Mouse (Mus musculus) liver, adult 2 months (tissue): Measurements from ENCODE around the gene Nup160. TPM values are rescaled to one million over a fixed set of nuclear protein-coding genes. Genes with fewer than 3 reads are reported as not detected.

Experiments used
- DNase-seq: peaks from one replicate; pipeline ENCODE4 v3.0.0-alpha.2; 2011; ENCODE audit warnings: low read depth, low spot score; ENCODE audit errors: extremely low read depth
- H3K27ac ChIP-seq: fragments of 200-500 bp; replicated peaks from 2 replicates; pipeline ENCODE4 v1.5.1; 2012; ENCODE audit warnings: low read depth, mild to moderate bottlenecking, control low read depth, inconsistent platforms, low read length; ENCODE audit not compliant: insufficient read depth
- H3K27me3 ChIP-seq: fragments of 200-500 bp; 2 replicates; pipeline ENCODE4 v1.6.1; 2012; ENCODE audit warnings: mild to moderate bottlenecking, moderate library complexity, low read length, inconsistent platforms; ENCODE audit not compliant: control insufficient read depth, insufficient read depth
- H3K36me3 ChIP-seq: fragments of 200-500 bp; 2 replicates; pipeline ENCODE4 v1.6.1; 2012; ENCODE audit warnings: low read length, inconsistent platforms; ENCODE audit not compliant: control insufficient read depth, insufficient read depth
- H3K4me1 ChIP-seq: fragments of 200-500 bp; 2 replicates; pipeline ENCODE4 v1.6.1; 2011; ENCODE audit warnings: low read length; ENCODE audit not compliant: control insufficient read depth, insufficient read depth
- H3K4me3 ChIP-seq: fragments of 200-500 bp; 2 replicates; pipeline ENCODE4 v1.5.1; 2011; ENCODE audit warnings: low read depth, mild to moderate bottlenecking, control low read depth, low read length, moderate library complexity; ENCODE audit not compliant: insufficient read depth
- H3K79me2 ChIP-seq: fragments of 200-500 bp; 2 replicates; pipeline ENCODE4 v1.6.1; 2012; ENCODE audit warnings: inconsistent platforms, mild to moderate bottlenecking, low read length, moderate library complexity; ENCODE audit not compliant: control insufficient read depth, insufficient read depth
- H3K9ac ChIP-seq: fragments of 200-500 bp; 2 replicates; pipeline ENCODE4 v1.6.1; 2012; ENCODE audit warnings: low read depth, mild to moderate bottlenecking, control low read depth, inconsistent platforms, low read length
- CTCF ChIP-seq: fragments of 200-500 bp; IDR thresholded peaks from 2 replicates; pipeline ENCODE4 v1.5.1; 2011; ENCODE audit warnings: low read depth, low read length, control low read depth
- POLR2A ChIP-seq: fragments of 200-500 bp; IDR thresholded peaks from 2 replicates; pipeline ENCODE4 v1.6.1; 2011; ENCODE audit warnings: low read length, control low read depth; ENCODE audit not compliant: insufficient read depth; ENCODE audit errors: extremely low read depth
- WGBS: fragments of 180-500 bp; shearing (Covaris S2); methylation state at CpG from one replicate; pipeline ENCODE4 v1.1.7; 2018; 5-methylcytosine and 5-hydroxymethylcytosine counted together
- polyA plus RNA-seq: library from polyadenylated mRNA; depleted of rRNA; stranded (reverse); fragments of >200 nt; gene quantifications from 2 replicates; pipeline ENCODE4 v1.2.3, GENCODE M21; 2012
- total RNA-seq: library from RNA; depleted of rRNA; stranded (reverse); fragments of >200 nt; gene quantifications from 2 replicates; pipeline ENCODE4 v1.2.3, GENCODE M21; 2014

Nup160 gene
- total and polyA plus RNA-seq, 2 experiments = 3.1 to 9.6 TPM

DNA sequence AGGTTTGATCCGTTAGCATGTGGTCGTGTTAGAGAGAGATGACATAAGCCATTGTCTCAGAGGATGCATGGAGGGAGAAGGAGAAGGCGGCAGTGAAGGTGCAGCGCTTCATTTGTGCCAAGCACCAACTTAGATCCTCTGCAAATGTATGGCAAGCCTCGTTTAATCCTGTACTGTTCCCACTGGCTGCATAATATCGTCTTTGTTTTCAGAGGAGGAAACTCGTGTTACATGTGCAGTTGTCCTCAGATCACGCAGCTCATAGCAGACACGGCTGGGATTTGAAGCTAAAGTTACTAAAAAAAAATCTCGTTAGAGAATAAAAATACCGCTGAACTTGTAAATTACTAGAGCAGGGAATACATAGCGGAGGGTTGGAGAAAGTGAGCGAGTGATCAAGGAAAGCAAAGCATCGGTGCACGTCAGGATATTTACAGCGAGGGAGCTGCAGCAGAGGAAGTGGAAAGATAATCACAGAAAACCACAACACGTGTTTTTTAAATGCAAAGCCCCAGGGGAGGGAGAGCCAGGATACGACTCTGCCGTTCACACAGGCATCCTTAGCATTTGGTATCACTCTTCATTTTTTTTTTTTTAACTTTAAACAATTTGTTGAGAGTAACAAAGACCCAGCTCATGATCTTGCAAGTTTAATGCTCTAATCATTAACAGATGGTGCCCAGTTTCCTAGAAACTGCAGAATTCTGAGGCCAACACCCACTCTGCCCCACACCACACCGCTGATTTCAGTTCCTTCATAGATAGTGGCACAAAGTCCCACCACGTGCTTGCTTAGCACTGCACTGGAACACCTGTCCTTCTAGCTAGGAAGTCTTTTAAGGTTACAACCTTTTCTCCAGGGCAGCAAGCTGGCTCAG, 9.4 kb upstream of the Nup160 start:
- WGBS = 51% methylated on average over 21 of the region's 21 CpGs
- H3K9ac ChIP-seq = no peak overlapping the region
- no peak for TF ChIP-seq POLR2A
- no peak for TF ChIP-seq CTCF
- no peak overlapping the region for H3K4me3 ChIP-seq
- peak; percentile 40 for DNase-seq
- no peaks in the 10 kb centered on the region for H3K27me3 ChIP-seq
- no peaks in the 10 kb centered on the region for H3K79me2 ChIP-seq
- H3K27ac ChIP-seq = no peak overlapping the region
- H3K36me3 ChIP-seq = no peaks in the 10 kb centered on the region
- H3K4me1 ChIP-seq = peaks cover 5% of the 10 kb centered on the region

DNA sequence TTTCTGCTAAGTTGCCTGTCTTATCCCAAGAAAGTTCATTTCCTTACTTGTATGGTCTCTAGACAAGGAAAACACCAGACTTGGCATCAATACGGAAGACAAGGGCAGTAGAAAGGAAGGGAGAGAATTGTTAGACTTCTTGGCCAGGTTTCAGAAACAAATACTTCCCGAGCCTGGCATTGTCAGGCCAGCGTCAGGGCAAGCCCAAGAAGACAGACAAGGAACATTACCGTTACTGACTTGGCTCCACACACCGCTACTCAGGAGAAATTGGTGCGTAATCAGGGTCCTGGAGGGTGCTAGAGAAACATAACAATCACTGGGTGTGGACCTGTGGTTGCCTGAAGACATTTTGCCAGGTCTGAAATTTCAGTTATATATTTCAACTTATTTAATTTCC, 6.7 kb upstream of the Nup160 start:
- WGBS = 88% methylated on average over 6 of the region's 6 CpGs
- Histone ChIP-seq H3K9ac (no peak overlapping the region), H3K79me2 (no peaks in the 10 kb centered on the region), H3K27me3 (no peaks in the 10 kb centered on the region), H3K36me3 (no peaks in the 10 kb centered on the region), H3K27ac (no peak overlapping the region), H3K4me1 (peaks cover 5% of the 10 kb centered on the region), H3K4me3 (no peak overlapping the region)
- no peak for DNase-seq
- TF ChIP-seq CTCF (no peak), POLR2A (no peak)

DNA sequence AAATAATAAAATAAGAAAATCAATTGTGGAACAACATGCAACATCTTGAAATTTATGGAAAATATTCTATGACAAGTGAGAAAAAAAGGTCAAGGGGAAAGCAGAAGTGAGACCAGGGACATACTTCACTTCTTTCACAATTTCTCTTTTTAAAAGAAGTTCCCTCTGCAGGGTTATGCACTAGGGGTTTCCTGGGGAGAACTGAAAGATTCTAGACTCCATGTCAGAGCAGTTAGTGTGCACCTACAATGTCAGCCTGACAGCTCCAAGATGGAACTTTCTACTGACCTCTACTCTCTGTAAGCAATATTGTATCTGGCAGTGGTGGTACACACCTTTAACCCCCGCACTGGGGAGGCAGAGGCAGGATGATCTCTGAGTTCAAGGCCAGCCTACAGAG, 3.7 kb upstream of the Nup160 start:
- WGBS = 90% methylated on average over 1 of the region's 1 CpGs
- DNase-seq = peak; percentile 19
- TF ChIP-seq CTCF (no peak), POLR2A (no peak)
- Histone ChIP-seq H3K27me3 (no peaks in the 10 kb centered on the region), H3K27ac (no peak overlapping the region), H3K9ac (no peak overlapping the region), H3K4me3 (no peak overlapping the region), H3K36me3 (no peaks in the 10 kb centered on the region), H3K79me2 (no peaks in the 10 kb centered on the region), H3K4me1 (no peaks in the 10 kb centered on the region)

DNA sequence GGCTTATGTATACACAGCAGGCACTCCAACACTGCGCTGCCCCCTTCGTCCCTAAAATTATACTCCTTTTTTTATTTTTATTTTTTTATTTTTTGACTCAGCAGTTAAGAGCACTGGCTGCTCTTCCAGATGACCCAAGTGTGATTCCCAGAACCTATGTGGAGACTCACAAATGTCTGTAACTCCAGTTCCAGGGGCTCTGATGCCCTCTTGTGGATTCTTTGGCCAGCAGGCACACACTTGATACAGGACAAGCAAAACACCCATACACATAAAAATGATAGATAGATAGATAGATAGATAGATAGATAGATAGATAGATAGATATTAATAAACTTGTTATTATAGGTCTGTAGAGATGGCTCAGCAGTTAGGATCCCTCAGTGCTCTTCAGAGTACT, 2.5 kb upstream of the Nup160 start:
- no peak overlapping the region for H3K4me3 ChIP-seq
- H3K79me2 ChIP-seq = no peaks in the 10 kb centered on the region
- no peak overlapping the region for H3K27ac ChIP-seq
- H3K9ac ChIP-seq = no peak overlapping the region
- no peak for DNase-seq
- no peaks in the 10 kb centered on the region for H3K36me3 ChIP-seq
- TF ChIP-seq POLR2A = no peak
- TF ChIP-seq CTCF = no peak
- H3K4me1 ChIP-seq = peaks cover 2% of the 10 kb centered on the region
- WGBS = 98% methylated on average over 2 of the region's 2 CpGs
- H3K27me3 ChIP-seq = no peaks in the 10 kb centered on the region

DNA sequence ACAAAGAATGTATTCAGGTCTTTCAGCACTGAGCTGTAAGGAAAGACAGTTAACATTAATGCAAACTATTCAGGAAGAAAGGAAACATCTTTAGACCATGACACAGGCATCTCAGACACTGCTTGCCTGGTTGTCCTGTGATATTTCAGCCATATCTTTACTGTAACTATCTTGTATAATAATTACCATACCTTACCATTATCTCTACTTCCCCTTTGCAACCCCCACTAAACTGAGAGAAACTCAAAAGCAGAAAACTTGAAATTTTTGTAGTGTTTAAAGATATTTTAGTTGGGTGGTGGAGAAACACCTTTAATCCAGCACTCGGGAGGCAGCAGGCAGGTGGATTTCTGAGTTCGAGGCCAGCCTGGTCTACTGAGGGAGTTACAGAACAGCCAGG, 1.5 kb upstream of the Nup160 start:
- 90% methylated on average over 2 of the region's 2 CpGs for whole genome bisulfite sequencing
- TF ChIP-seq POLR2A (no peak), CTCF (no peak)
- H3K27ac ChIP-seq = no peak overlapping the region

More for the DNA sequence above, 1.5 kb upstream of the Nup160 start:
- H3K79me2 ChIP-seq = no peaks in the 10 kb centered on the region
- no peaks in the 10 kb centered on the region for H3K27me3 ChIP-seq
- DNase-seq = no peak
- no peaks in the 10 kb centered on the region for H3K36me3 ChIP-seq
- peaks cover 2% of the 10 kb centered on the region for H3K4me1 ChIP-seq
- H3K9ac ChIP-seq = no peak overlapping the region
- no peak overlapping the region for H3K4me3 ChIP-seq
